Mouse (Mus musculus) retina, embryonic 14.5 days (tissue): ENCODE results near the gene Gfi1b.

Experiments
- DNase-seq: peaks from one replicate; pipeline ENCODE4 v3.0.0-alpha.2; 2015; ENCODE audit warnings: low spot score

The Gfi1b gene

GRCm38 (mm10) chr2:28598692-28599568 lies 22.9 kb downstream of the Gfi1b start:
- DNase-seq = no peak

- DNase-seq = no peak
These were observed 23.8 kb downstream of the Gfi1b start for GRCm38 (mm10) chr2:28597733-28598547.

- no peak for DNase-seq
These were observed 24.8 kb downstream of the Gfi1b start for GRCm38 (mm10) chr2:28596998-28597397.

- DNase-seq = no peak
These were observed 25.8 kb downstream of the Gfi1b start for GRCm38 (mm10) chr2:28596021-28596420.

GRCm38 (mm10) chr2:28592809-28593208 lies 29.0 kb downstream of the Gfi1b start:
- DNase-seq = peak; percentile 81

GRCm38 (mm10) chr2:28591479-28591878 lies 30.3 kb downstream of the Gfi1b start:
- DNase-seq = no peak

GRCm38 (mm10) chr2:28588574-28588973 lies 33.2 kb downstream of the Gfi1b start:
- DNase-seq = no peak

- no peak for DNase-seq
These were observed 36.1 kb downstream of the Gfi1b start for GRCm38 (mm10) chr2:28585730-28586129.

GRCm38 (mm10) chr2:28585043-28585571 lies 36.7 kb downstream of the Gfi1b start:
- peak; percentile 92 for DNase-seq

GRCm38 (mm10) chr2:28583651-28584050 lies 38.1 kb downstream of the Gfi1b start, which contains the start of gene Gtf3c5:
Gene Gtf3c5, minus strand, starts transcription at chr2:28583751.
- DNase-seq = no peak

GRCm38 (mm10) chr2:28582647-28583353 lies 39.0 kb downstream of the Gfi1b start:
- DNase-seq = peak; percentile 92

- peak; percentile 47 for DNase-seq
These were observed 43.8 kb downstream of the Gfi1b start for GRCm38 (mm10) chr2:28578003-28578402.

GRCm38 (mm10) chr2:28576815-28577214 lies 45.0 kb downstream of the Gfi1b start:
- no peak for DNase-seq

GRCm38 (mm10) chr2:28575341-28575740 lies 46.4 kb downstream of the Gfi1b start:
- no peak for DNase-seq

GRCm38 (mm10) chr2:28569903-28570302 lies 51.9 kb downstream of the Gfi1b start:
- no peak for DNase-seq

- no peak for DNase-seq
These were observed 55.2 kb downstream of the Gfi1b start for GRCm38 (mm10) chr2:28566545-28566944.

- DNase-seq = no peak
These were observed 57.4 kb downstream of the Gfi1b start for GRCm38 (mm10) chr2:28564380-28564779.

GRCm38 (mm10) chr2:28563830-28564229 lies 58.0 kb downstream of the Gfi1b start:
- no peak for DNase-seq

GRCm38 (mm10) chr2:28563303-28563702 lies 58.5 kb downstream of the Gfi1b start, which contains the start of gene Cel:
Gene Cel, minus strand, starts transcription at chr2:28563403.
- DNase-seq = no peak
